ENCODE assay signal across 9 mouse cellular contexts in the genomic region with DNA sequence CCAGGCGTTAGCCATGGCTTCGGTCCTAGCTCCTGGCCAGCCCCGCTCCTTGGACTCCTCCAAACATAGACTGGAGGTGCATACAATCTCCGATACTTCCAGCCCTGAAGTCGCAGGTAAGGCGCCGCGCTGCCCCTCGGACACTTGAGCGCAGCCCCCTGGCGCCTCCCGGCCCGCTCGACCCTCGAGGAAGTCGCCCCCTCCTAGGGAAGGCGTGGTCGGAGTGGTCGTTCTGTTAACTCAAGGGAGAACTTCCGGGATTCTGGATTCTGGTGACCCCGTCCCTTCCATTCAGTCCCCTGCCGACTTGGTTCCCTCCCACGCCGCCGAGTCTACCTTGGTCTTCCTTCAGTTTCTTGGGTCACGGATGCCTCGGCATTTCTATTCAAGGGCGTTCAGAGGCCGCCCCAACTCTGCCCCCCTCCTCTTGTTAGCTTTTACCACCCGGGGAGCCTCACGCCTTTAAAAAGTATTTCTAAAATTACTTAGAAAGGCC. TPM values are rescaled to one million over a fixed set of nuclear protein-coding genes. Genes with fewer than 3 reads are reported as not detected.
DNase-seq lines count a peak whose midpoint lies in the region; ATAC-seq and TF ChIP-seq lines count a peak whose summit lies in the region.
"Had no signal": no experiment of that assay in that cellular context is flagged by ENCODE, and none has a peak within 500 bp of the region (broad histone marks: within the 10 kb centered on the region; RNA-seq: fewer than 3 reads in every experiment).

No protein-coding gene starts in this region.

- 2% methylated on average over 31 of the region's 31 CpGs for WGBS in kidney, adult 2 months
- under 1% methylated on average over 31 of the region's 31 CpGs for WGBS in hindbrain, postnatal 0 days

- TF ChIP-seq CTCF in kidney, adult 2 months (conservative IDR thresholded peaks at IDR 0.05; ENCODE audit: insufficient read depth, insufficient read length, low read depth, low read length): no peak
- TF ChIP-seq CTCF in hindbrain, postnatal 0 days (IDR thresholded peaks at IDR 0.05; ENCODE audit: low read depth): no peak

- peak overlapping the region; percentile 63 for H3K4me3 ChIP-seq in kidney, adult 2 months (ENCODE audit: insufficient read depth, low read depth, low read length)
- H3K4me3 ChIP-seq in hindbrain, postnatal 0 days (ENCODE audit: low read length): peak overlapping the region; percentile 43

- H3K4me2 ChIP-seq in hindbrain, postnatal 0 days (ENCODE audit: low read depth, low read length): peak overlapping the region; percentile 68

- H3K9ac ChIP-seq in hindbrain, postnatal 0 days (replicated peaks; ENCODE audit: low read length): no peak overlapping the region

- DNase-seq in kidney, adult 2 months: no peak
- DNase-seq in kidney, adult 18-20 months: no peak
- peak; percentile 71 for DNase-seq in embryo, embryonic 10.5 days (ENCODE audit: low spot score)
- no peak for DNase-seq in hindbrain, postnatal 0 days (ENCODE audit: low spot score)
- DNase-seq in neural tube, embryonic 10.5 days (ENCODE audit: extremely low spot score, low spot score): peak; percentile 73
- no peak for DNase-seq in adrenal gland, postnatal 36 days
- DNase-seq in adrenal gland, postnatal 14 days: no peak
- DNase-seq in gastrocnemius, adult 18-20 months (ENCODE audit: low spot score): no peak

- no peaks in the 10 kb centered on the region for H3K36me3 ChIP-seq in kidney, adult 2 months (ENCODE audit: control insufficient read depth, insufficient read depth, low read length)
- no peaks in the 10 kb centered on the region for H3K36me3 ChIP-seq in hindbrain, postnatal 0 days (ENCODE audit: insufficient read depth, low read length)

- ATAC-seq in hindbrain, postnatal 0 days: no peak

- no peaks in the 10 kb centered on the region for H3K9me3 ChIP-seq in hindbrain, postnatal 0 days (ENCODE audit: low read length)

- H3K27me3 ChIP-seq in kidney, adult 2 months (replicated peaks; ENCODE audit: control insufficient read depth, insufficient read depth, low read length): peaks cover 16% of the 10 kb centered on the region
- peaks cover 80% of the 10 kb centered on the region for H3K27me3 ChIP-seq in hindbrain, postnatal 0 days (ENCODE audit: insufficient read depth, low read length)
- H3K27me3 ChIP-seq: Patski had no signal

- 0 out of 2 replicates have a peak overlapping the region, but pooled peaks have one; percentile 0 for H3K27ac ChIP-seq in kidney, adult 2 months (ENCODE audit: insufficient read depth, low read depth, low read length)
- no peak overlapping the region for H3K27ac ChIP-seq in hindbrain, postnatal 0 days

- 0 out of 2 replicates have a peak, but pooled peaks cover 3% of the 10 kb centered on the region for H3K4me1 ChIP-seq in kidney, adult 2 months (ENCODE audit: control insufficient read depth, insufficient read depth, low read length)
- H3K4me1 ChIP-seq in hindbrain, postnatal 0 days (ENCODE audit: insufficient read depth, low read length): 0 out of 2 replicates have a peak, but pooled peaks cover 2% of the 10 kb centered on the region

- TF ChIP-seq POLR2A in kidney, adult 2 months (IDR thresholded peaks at IDR 0.05; ENCODE audit: low read depth, low read length): no peak

RNA-seq across cellular contexts. Expression of a gene that starts 15.0 kb away (rescaled TPM):
- polyA plus RNA-seq in kidney, adult 2 months (2012; rRNA removed): 9.9 and 10.5 TPM in 2 replicates
- total RNA-seq in hindbrain, postnatal 0 days (2014; rRNA removed): 0.61 and 2.4 TPM in 2 replicates
- 1.0 TPM in 2 replicates for polyA plus RNA-seq in hindbrain, postnatal 0 days (2015; fragmentation: Nextera tagmentation; extraction: Ambion mirVana)
- total RNA-seq in adrenal gland, postnatal 36 days (2021): not detected
- total RNA-seq in adrenal gland, postnatal 14 days (2021): 0.41 TPM in 1 of 2 replicates, not detected in the other
- 10 to 100 TPM in 1 of 2 experiments, 1 to 10 TPM in 1; 5.4 to 13.3 TPM for total RNA-seq in gastrocnemius, adult 18-20 months (2021)

Comparison
In these comparisons a context has a peak if more than half of its experiments do, and no peak if none do; other contexts are left out.
1. DNase-seq: peak in embryo, embryonic 10.5 days (single experiment) and neural tube, embryonic 10.5 days (single experiment); none in kidney, adult 2 months (single experiment), kidney, adult 18-20 months (single experiment), hindbrain, postnatal 0 days (single experiment), adrenal gland, postnatal 36 days (0 of 2), adrenal gland, postnatal 14 days (single experiment) and gastrocnemius, adult 18-20 months (single experiment).